Mouse (Mus musculus) lung, adult 2 months (tissue): Measurements from ENCODE around the gene Pcdh9. TPM values are rescaled to one million over a fixed set of nuclear protein-coding genes. Genes with fewer than 3 reads are reported as not detected.

ENCODE experiments used
- DNase-seq: peaks from one replicate; pipeline ENCODE4 v3.0.0; 2022
- H3K4me1 ChIP-seq: fragments of 200-500 bp; 2 replicates; pipeline ENCODE4 v1.6.1; 2011; ENCODE audit warnings: low read length; ENCODE audit not compliant: control insufficient read depth, insufficient read depth
- H3K4me3 ChIP-seq: fragments of 200-500 bp; replicated peaks from 2 replicates; pipeline ENCODE3; 2011; ENCODE audit warnings: low read depth, mild to moderate bottlenecking, control low read depth, low read length; ENCODE audit errors: extremely low read depth
- CTCF ChIP-seq: fragments of 200-500 bp; IDR thresholded peaks from 2 replicates; pipeline ENCODE4 v1.5.1; 2011; ENCODE audit warnings: mild to moderate bottlenecking, low read length, control low read depth; ENCODE audit not compliant: insufficient read depth
- POLR2A ChIP-seq: fragments of 200-500 bp; IDR thresholded peaks from 2 replicates; pipeline ENCODE4 v1.6.1; 2011; ENCODE audit warnings: low read depth, mild to moderate bottlenecking, control low read depth, low read length, borderline replicate concordance; ENCODE audit errors: extremely low read depth
- WGBS: fragments of 180-500 bp; shearing (Covaris S2); methylation state at CpG from one replicate; pipeline ENCODE4 v1.1.7; 2018; 5-methylcytosine and 5-hydroxymethylcytosine counted together
- polyA plus RNA-seq: library from polyadenylated mRNA; depleted of rRNA; stranded (reverse); fragments of >200 nt; gene quantifications from 2 replicates; pipeline ENCODE4 v1.2.3, GENCODE M21; 2012

The Pcdh9 gene
- polyA plus RNA-seq, 1 experiment = 0.27 TPM

- TF ChIP-seq CTCF (no peak), POLR2A (no peak)
- 83% methylated on average over 6 of the region's 6 CpGs for WGBS
- H3K4me3 ChIP-seq = no peak overlapping the region
- no peak for DNase-seq
- no peaks in the 10 kb centered on the region for H3K4me1 ChIP-seq
Measured at GRCm38 (mm10) chr14:93058799-93059198, 831.7 kb downstream of the Pcdh9 start.

GRCm38 (mm10) chr14:93055997-93056396 lies 834.5 kb downstream of the Pcdh9 start:
- no peak overlapping the region for H3K4me3 ChIP-seq
- H3K4me1 ChIP-seq = no peaks in the 10 kb centered on the region
- no peak for DNase-seq
- 86% methylated on average over 3 of the region's 3 CpGs for WGBS
- TF ChIP-seq CTCF = no peak
- TF ChIP-seq POLR2A = no peak

GRCm38 (mm10) chr14:93040591-93040990 lies 849.9 kb downstream of the Pcdh9 start:
- no peak for TF ChIP-seq CTCF
- TF ChIP-seq POLR2A = no peak
- no peak for DNase-seq
- WGBS = 54% methylated on average over 6 of the region's 6 CpGs
- Histone ChIP-seq H3K4me1 (no peaks in the 10 kb centered on the region), H3K4me3 (no peak overlapping the region)

GRCm38 (mm10) chr14:93039326-93040221 lies 850.9 kb downstream of the Pcdh9 start:
- Histone ChIP-seq H3K4me3 (no peak overlapping the region), H3K4me1 (no peaks in the 10 kb centered on the region)
- WGBS = 59% methylated on average over 8 of the region's 8 CpGs
- no peak for DNase-seq
- no peak for TF ChIP-seq CTCF
- TF ChIP-seq POLR2A = no peak

GRCm38 (mm10) chr14:93009147-93010064 lies 881.1 kb downstream of the Pcdh9 start:
- Histone ChIP-seq H3K4me1 (no peaks in the 10 kb centered on the region), H3K4me3 (no peak overlapping the region)
- TF ChIP-seq CTCF = no peak
- WGBS = 66% methylated on average over 5 of the region's 5 CpGs
- no peak for DNase-seq
